Mouse (Mus musculus): ENCODE results near the gene Setd1b.
"Not testable (repeated sequence)": the region's sequence is repeated elsewhere in the genome, so short reads cannot be mapped to it uniquely, and the experiment has no call there.

DNA sequence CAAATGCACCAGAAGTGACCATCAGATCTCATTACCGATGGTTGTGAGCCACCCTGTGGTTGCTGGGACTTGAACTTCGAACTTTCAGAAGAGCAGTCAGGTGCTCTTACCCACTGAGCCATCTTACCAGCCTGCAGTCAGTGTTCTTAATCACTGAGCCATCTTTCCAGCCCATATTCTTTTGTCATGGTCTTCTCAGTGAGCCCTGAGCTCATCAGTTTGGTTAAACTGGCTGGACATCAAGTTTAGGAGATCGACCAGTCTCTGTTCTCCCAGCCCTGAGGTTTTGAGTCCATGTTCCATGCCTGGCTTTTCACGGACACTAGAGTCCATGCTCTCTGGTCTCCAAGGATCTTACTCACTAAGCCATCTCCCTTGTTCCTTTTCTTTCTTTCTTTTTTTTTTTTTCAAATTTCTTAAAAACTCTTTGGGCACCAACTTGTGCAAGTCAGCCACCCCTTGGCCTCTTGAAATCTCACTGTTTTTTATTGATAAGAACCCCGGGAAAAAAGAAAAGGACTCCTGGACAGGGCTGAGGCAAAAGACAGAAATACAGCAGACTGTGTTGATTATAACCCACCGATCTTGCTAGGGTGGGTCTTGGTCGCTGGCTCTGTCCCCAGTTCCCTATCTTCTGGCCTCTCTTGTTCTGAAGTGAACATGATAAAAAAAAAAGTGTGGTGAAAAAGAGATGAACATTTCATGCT lies 59.0 kb downstream of the Setd1b start:
- TF ChIP-seq CTCF (IDR thresholded peaks at IDR 0.05; ENCODE audit: extremely low read depth, insufficient read length, insufficient replicate concordance, low read depth, low read length); POLR2A (IDR thresholded peaks at IDR 0.05; ENCODE audit: low read depth, low read length): not testable (repeated sequence)
